Mouse (Mus musculus): ENCODE measurements around the gene Stx17.

- TF ChIP-seq ZNF384 (IDR thresholded peaks at IDR 0.05; ENCODE audit: low read depth, low read length) (no peak), ZC3H11A (IDR thresholded peaks at IDR 0.05; ENCODE audit: borderline replicate concordance, low read depth, low read length) (no peak), CHD2 (IDR thresholded peaks at IDR 0.05; ENCODE audit: low read depth, low read length) (no peak)
Observed at GRCm38 (mm10) chr4:48198447-48198846, 73.7 kb downstream of the Stx17 start.
